Mouse (Mus musculus): ENCODE data around the gene Chst3. TPM values are rescaled to one million over a fixed set of nuclear protein-coding genes. Genes with fewer than 3 reads are reported as not detected.
"Not testable (repeated sequence)": the region's sequence is repeated elsewhere in the genome, so short reads cannot be mapped to it uniquely, and the experiment has no call there.

Chst3 gene
- polyA plus RNA-seq, 2 experiments: 0.09 to 0.13 TPM

- WGBS (ENCODE audit: insufficient replicate concordance): 53% methylated on average over 9 of the region's 9 CpGs
- H3K27me3 ChIP-seq (ENCODE audit: control insufficient read depth, insufficient read depth, low read length): no peaks in the 10 kb centered on the region
- H3K9me3 ChIP-seq (ENCODE audit: control insufficient read depth, low read length): no peaks in the 10 kb centered on the region
- H3K4me2 ChIP-seq (ENCODE audit: low read depth): no peak overlapping the region
- no peak overlapping the region for H3K9ac ChIP-seq (replicated peaks)
- no peaks in the 10 kb centered on the region for H3K4me1 ChIP-seq (replicated peaks; ENCODE audit: control insufficient read depth in 2 of 2, insufficient read depth in 2 of 2, low read length in 1 of 2)
- H3K27ac ChIP-seq: no peak overlapping the region
- no peak for ATAC-seq (ENCODE audit: insufficient read depth)
- no peak for DNase-seq (ENCODE audit: low read depth in 3 of 3, low spot score in 3 of 3)
- H3K36me3 ChIP-seq (replicated peaks; ENCODE audit: control insufficient read depth, insufficient read depth, low read depth): no peaks in the 10 kb centered on the region
- TF ChIP-seq CTCF (IDR thresholded peaks at IDR 0.05; ENCODE audit: low read depth) (no peak), EP300 (IDR thresholded peaks at IDR 0.05; ENCODE audit: low read depth) (no peak)
- no peak overlapping the region for H3K4me3 ChIP-seq (ENCODE audit: insufficient read depth in 1 of 2, low read depth in 2 of 2, low read length in 2 of 2)
Measured at GRCm38 (mm10) chr10:60234006-60234405, 14.9 kb upstream of the Chst3 start.

- H3K27me3 ChIP-seq (ENCODE audit: control insufficient read depth, insufficient read depth, low read length): no peaks in the 10 kb centered on the region
- no peaks in the 10 kb centered on the region for H3K9me3 ChIP-seq (ENCODE audit: control insufficient read depth, low read length)
- no peak overlapping the region for H3K4me3 ChIP-seq (ENCODE audit: insufficient read depth in 1 of 2, low read depth in 2 of 2, low read length in 2 of 2)
- H3K4me1 ChIP-seq (replicated peaks; ENCODE audit: control insufficient read depth in 2 of 2, insufficient read depth in 2 of 2, low read length in 1 of 2): no peaks in the 10 kb centered on the region
- H3K36me3 ChIP-seq (replicated peaks; ENCODE audit: control insufficient read depth, insufficient read depth, low read depth): no peaks in the 10 kb centered on the region
- H3K27ac ChIP-seq: no peak overlapping the region
- DNase-seq (ENCODE audit: low read depth in 3 of 3, low spot score in 3 of 3): no peak
- TF ChIP-seq CTCF (IDR thresholded peaks at IDR 0.05; ENCODE audit: low read depth) (no peak), EP300 (IDR thresholded peaks at IDR 0.05; ENCODE audit: low read depth) (no peak)
- no peak overlapping the region for H3K9ac ChIP-seq (replicated peaks)
- 51% methylated on average over 6 of the region's 6 CpGs for WGBS (ENCODE audit: insufficient replicate concordance)
- H3K4me2 ChIP-seq (ENCODE audit: low read depth): no peak overlapping the region
- ATAC-seq (ENCODE audit: insufficient read depth): no peak
Measured at GRCm38 (mm10) chr10:60230321-60231088, 11.4 kb upstream of the Chst3 start.

GRCm38 (mm10) chr10:60229113-60229512 lies 10.1 kb upstream of the Chst3 start:
- H3K27ac ChIP-seq: no peak overlapping the region
- H3K9ac ChIP-seq (replicated peaks): no peak overlapping the region

GRCm38 (mm10) chr10:60227666-60228065 lies 8.6 kb upstream of the Chst3 start:
- no peaks in the 10 kb centered on the region for H3K27me3 ChIP-seq (ENCODE audit: control insufficient read depth, insufficient read depth, low read length)
- no peaks in the 10 kb centered on the region for H3K4me1 ChIP-seq (replicated peaks; ENCODE audit: control insufficient read depth in 2 of 2, insufficient read depth in 2 of 2, low read length in 1 of 2)
- H3K27ac ChIP-seq: no peak overlapping the region
- H3K4me3 ChIP-seq (ENCODE audit: insufficient read depth in 1 of 2, low read depth in 2 of 2, low read length in 2 of 2): no peak overlapping the region
- no peak overlapping the region for H3K9ac ChIP-seq (replicated peaks)
- TF ChIP-seq CTCF (IDR thresholded peaks at IDR 0.05; ENCODE audit: low read depth) (no peak), EP300 (IDR thresholded peaks at IDR 0.05; ENCODE audit: low read depth) (no peak)
- H3K4me2 ChIP-seq (ENCODE audit: low read depth): no peak overlapping the region
- 45% methylated on average over 4 of the region's 4 CpGs for WGBS (ENCODE audit: insufficient replicate concordance)
- DNase-seq (ENCODE audit: low read depth in 3 of 3, low spot score in 3 of 3): no peak
- H3K36me3 ChIP-seq (replicated peaks; ENCODE audit: control insufficient read depth, insufficient read depth, low read depth): no peaks in the 10 kb centered on the region
- H3K9me3 ChIP-seq (ENCODE audit: control insufficient read depth, low read length): no peaks in the 10 kb centered on the region
- no peak for ATAC-seq (ENCODE audit: insufficient read depth)

More at GRCm38 (mm10) chr10:60229113-60229512, 10.1 kb upstream of the Chst3 start:
- H3K9me3 ChIP-seq (ENCODE audit: control insufficient read depth, low read length): no peaks in the 10 kb centered on the region
- H3K4me2 ChIP-seq (ENCODE audit: low read depth): no peak overlapping the region
- ATAC-seq (ENCODE audit: insufficient read depth) (no peak), DNase-seq (ENCODE audit: low read depth in 3 of 3, low spot score in 3 of 3) (no peak)
- no peak for TF ChIP-seq EP300 (IDR thresholded peaks at IDR 0.05; ENCODE audit: low read depth)
- no peak for TF ChIP-seq CTCF (IDR thresholded peaks at IDR 0.05; ENCODE audit: low read depth)
- WGBS (ENCODE audit: insufficient replicate concordance): 61% methylated on average over 6 of the region's 6 CpGs
- H3K4me1 ChIP-seq (replicated peaks; ENCODE audit: control insufficient read depth in 2 of 2, insufficient read depth in 2 of 2, low read length in 1 of 2): no peaks in the 10 kb centered on the region
- no peaks in the 10 kb centered on the region for H3K36me3 ChIP-seq (replicated peaks; ENCODE audit: control insufficient read depth, insufficient read depth, low read depth)
- H3K27me3 ChIP-seq (ENCODE audit: control insufficient read depth, insufficient read depth, low read length): no peaks in the 10 kb centered on the region
- H3K4me3 ChIP-seq (ENCODE audit: insufficient read depth in 1 of 2, low read depth in 2 of 2, low read length in 2 of 2): no peak overlapping the region

GRCm38 (mm10) chr10:60224601-60225000 lies 5.5 kb upstream of the Chst3 start:
- no peak overlapping the region for H3K4me3 ChIP-seq (ENCODE audit: insufficient read depth in 1 of 2, low read depth in 2 of 2, low read length in 2 of 2)
- 56% methylated on average over 2 of the region's 2 CpGs for WGBS (ENCODE audit: insufficient replicate concordance)
- no peak overlapping the region for H3K27ac ChIP-seq
- TF ChIP-seq EP300 (IDR thresholded peaks at IDR 0.05; ENCODE audit: low read depth): no peak
- TF ChIP-seq CTCF (IDR thresholded peaks at IDR 0.05; ENCODE audit: low read depth): no peak
- no peak overlapping the region for H3K9ac ChIP-seq (replicated peaks)
- no peak for DNase-seq (ENCODE audit: low read depth in 3 of 3, low spot score in 3 of 3)
- no peaks in the 10 kb centered on the region for H3K9me3 ChIP-seq (ENCODE audit: control insufficient read depth, low read length)
- H3K27me3 ChIP-seq (ENCODE audit: control insufficient read depth, insufficient read depth, low read length): peaks cover 7% of the 10 kb centered on the region
- no peaks in the 10 kb centered on the region for H3K36me3 ChIP-seq (replicated peaks; ENCODE audit: control insufficient read depth, insufficient read depth, low read depth)
- no peak for ATAC-seq (ENCODE audit: insufficient read depth)
- H3K4me2 ChIP-seq (ENCODE audit: low read depth): no peak overlapping the region
- H3K4me1 ChIP-seq (replicated peaks; ENCODE audit: control insufficient read depth in 2 of 2, insufficient read depth in 2 of 2, low read length in 1 of 2): no peaks in the 10 kb centered on the region

- DNase-seq (ENCODE audit: low read depth in 3 of 3, low spot score in 3 of 3); H3K9ac ChIP-seq (replicated peaks); H3K27ac ChIP-seq; H3K4me3 ChIP-seq (ENCODE audit: insufficient read depth in 1 of 2, low read depth in 2 of 2, low read length in 2 of 2); H3K36me3 ChIP-seq (replicated peaks; ENCODE audit: control insufficient read depth, insufficient read depth, low read depth); ATAC-seq (ENCODE audit: insufficient read depth); H3K4me1 ChIP-seq (replicated peaks; ENCODE audit: control insufficient read depth in 2 of 2, insufficient read depth in 2 of 2, low read length in 1 of 2); H3K4me2 ChIP-seq (ENCODE audit: low read depth); H3K9me3 ChIP-seq (ENCODE audit: control insufficient read depth, low read length): not testable (repeated sequence)
- 77% methylated on average over 5 of the region's 5 CpGs for WGBS (ENCODE audit: insufficient replicate concordance)
- H3K27me3 ChIP-seq (ENCODE audit: control insufficient read depth, insufficient read depth, low read length): peaks cover 33% of the 10 kb centered on the region
Measured at GRCm38 (mm10) chr10:60221571-60222259, 2.7 kb upstream of the Chst3 start.
